Mouse (Mus musculus): ENCODE measurements around the gene Gm4744. TPM values are rescaled to one million over a fixed set of nuclear protein-coding genes. Genes with fewer than 3 reads are reported as not detected.
"Not testable (repeated sequence)": the region's sequence is repeated elsewhere in the genome, so short reads cannot be mapped to it uniquely, and the experiment has no call there.

Gene Gm4744
- total RNA-seq (2021) = not detected
- long read RNA-seq, experiment 1 = 0 reads
- long read RNA-seq, experiment 2 = 0 reads

GRCm38 (mm10) chr6:40951770-40952169 lies at the start of gene Gm4744:
TSS of gene Gm4744 (minus strand) at chr6:40951870.
- DNase-seq = no peak
- intact Hi-C loops (cut with DNase I) = no loop called here

- DNase-seq; intact Hi-C loops (cut with DNase I): not testable (repeated sequence)
These were observed 47.7 kb upstream of the Gm4744 start, which contains the start of gene Gm2663 for GRCm38 (mm10) chr6:40999379-40999778. TSS of gene Gm2663 (minus strand) at chr6:40999479.

DNA sequence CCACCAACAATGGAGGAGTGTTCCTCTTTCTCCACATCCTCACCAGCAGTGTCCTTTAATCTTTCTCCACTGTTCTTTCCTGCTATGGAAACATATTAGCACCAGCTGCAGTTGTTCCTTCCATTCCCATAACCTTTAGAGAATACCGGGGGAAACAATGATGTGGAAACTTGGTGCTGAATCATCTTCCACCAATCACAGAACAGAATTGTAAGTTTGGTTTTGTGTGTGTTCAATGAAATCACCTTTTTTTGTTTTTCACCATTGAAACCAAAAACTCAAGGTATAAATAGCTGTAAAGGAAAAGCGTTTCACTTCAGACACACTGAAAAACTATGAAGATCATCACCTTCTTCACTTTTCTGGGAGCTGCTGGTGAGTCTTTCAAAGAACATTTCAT lies 12.8 kb upstream of the Gm4744 start, which contains the start of gene 1810009J06Rik:
TSS of gene 1810009J06Rik (plus strand) at position 301 of the 400 bp plus-strand sequence.
- DNase-seq; intact Hi-C loops (cut with DNase I): not testable (repeated sequence)

GRCm38 (mm10) chr6:40953716-40954115 lies 2.0 kb upstream of the Gm4744 start:
- DNase-seq = no peak
- intact Hi-C loops (cut with DNase I) = no loop called here

- intact Hi-C loops (cut with DNase I) = no loop called here
- DNase-seq = no peak
These were observed 11.2 kb downstream of the Gm4744 start, which contains the start of gene 1700074P13Rik for GRCm38 (mm10) chr6:40940457-40940856. TSS of gene 1700074P13Rik (minus strand) at chr6:40940557.

- DNase-seq = no peak
- intact Hi-C loops (cut with DNase I) = no loop called here
These were observed 31.7 kb downstream of the Gm4744 start for GRCm38 (mm10) chr6:40919954-40920353.

GRCm38 (mm10) chr6:40900287-40900686 lies 51.4 kb downstream of the Gm4744 start, which contains the start of gene Prss58:
TSS of gene Prss58 (minus strand) at chr6:40900387.
- DNase-seq = no peak
- intact Hi-C loops (cut with DNase I) = no loop called here

Other genes starting within 250 kb of the Gm4744 start
- gene Moxd2, start 64.4 kb downstream of the Gm4744 start, total RNA-seq (2021) = not detected
- not detected for gene Prss58, start 51.5 kb downstream of the Gm4744 start, total RNA-seq (2021)
- gene 1700074P13Rik, start 11.3 kb downstream of the Gm4744 start, total RNA-seq (2021) = not detected
- not detected for gene 1810009J06Rik, start 12.9 kb upstream of the Gm4744 start, total RNA-seq (2021)
- gene Gm2663, start 47.6 kb upstream of the Gm4744 start, total RNA-seq (2021) = not detected
- gene 2210010C04Rik, start 83.6 kb upstream of the Gm4744 start, total RNA-seq (2021) = not detected

Data from heart, postnatal 14 days (tissue).